Mouse (Mus musculus) olfactory bulb, adult 2 months (tissue): ENCODE measurements around the gene Jazf1. TPM values are rescaled to one million over a fixed set of nuclear protein-coding genes. Genes with fewer than 3 reads are reported as not detected.

ENCODE experiments used
- H3K27ac ChIP-seq: fragments of 200-500 bp; 2 replicates; pipeline ENCODE4 v1.5.1; 2012; ENCODE audit warnings: low read depth, low read length; ENCODE audit not compliant: insufficient read depth
- H3K4me1 ChIP-seq: fragments of 200-500 bp; 2 replicates; pipeline ENCODE4 v1.6.1; 2012; ENCODE audit warnings: low read length; ENCODE audit not compliant: control insufficient read depth, insufficient read depth
- H3K4me3 ChIP-seq: fragments of 200-500 bp; 2 replicates; pipeline ENCODE4 v1.5.1; 2012; ENCODE audit warnings: mild to moderate bottlenecking, low read depth, low read length, moderate library complexity; ENCODE audit not compliant: insufficient read depth
- CTCF ChIP-seq: fragments of 200-500 bp; IDR thresholded peaks from 2 replicates; pipeline ENCODE4 v1.5.1; 2012; ENCODE audit warnings: low read depth, mild to moderate bottlenecking, low read length, moderate library complexity; ENCODE audit not compliant: insufficient read depth
- POLR2A ChIP-seq: fragments of 200-500 bp; IDR thresholded peaks from 2 replicates; pipeline ENCODE4 v1.6.1; 2012; ENCODE audit warnings: mild to moderate bottlenecking, low read depth, low read length, moderate library complexity; ENCODE audit not compliant: insufficient read depth
- WGBS: fragments of 180-500 bp; shearing (Covaris S2); methylation state at CpG from one replicate; pipeline ENCODE4 v1.1.7; 2018; 5-methylcytosine and 5-hydroxymethylcytosine counted together
- polyA plus RNA-seq: library from polyadenylated mRNA; stranded (reverse); fragments of >200 nt; gene quantifications from 2 replicates; pipeline ENCODE4 v1.2.4, GENCODE M21; 2012; ENCODE audit warnings: low replicate concordance; ENCODE audit not compliant: missing spikeins, insufficient read depth, insufficient read length

Gene Jazf1
- polyA plus RNA-seq, 1 experiment: not detected

- 0 out of 2 replicates have a peak, but pooled peaks cover 6% of the 10 kb centered on the region for H3K4me1 ChIP-seq
- no peak overlapping the region for H3K4me3 ChIP-seq
- TF ChIP-seq CTCF (no peak), POLR2A (no peak)
- no peak overlapping the region for H3K27ac ChIP-seq
- 81% methylated on average over 3 of the region's 3 CpGs for WGBS
Measured at GRCm38 (mm10) chr6:53066978-53067377, 1.5 kb downstream of the Jazf1 start.

GRCm38 (mm10) chr6:53064070-53064469 lies 4.4 kb downstream of the Jazf1 start:
- WGBS: 98% methylated on average over 4 of the region's 4 CpGs
- TF ChIP-seq POLR2A (no peak), CTCF (no peak)
- H3K4me1 ChIP-seq: 0 out of 2 replicates have a peak, but pooled peaks cover 6% of the 10 kb centered on the region
- H3K4me3 ChIP-seq: no peak overlapping the region
- no peak overlapping the region for H3K27ac ChIP-seq

DNA sequence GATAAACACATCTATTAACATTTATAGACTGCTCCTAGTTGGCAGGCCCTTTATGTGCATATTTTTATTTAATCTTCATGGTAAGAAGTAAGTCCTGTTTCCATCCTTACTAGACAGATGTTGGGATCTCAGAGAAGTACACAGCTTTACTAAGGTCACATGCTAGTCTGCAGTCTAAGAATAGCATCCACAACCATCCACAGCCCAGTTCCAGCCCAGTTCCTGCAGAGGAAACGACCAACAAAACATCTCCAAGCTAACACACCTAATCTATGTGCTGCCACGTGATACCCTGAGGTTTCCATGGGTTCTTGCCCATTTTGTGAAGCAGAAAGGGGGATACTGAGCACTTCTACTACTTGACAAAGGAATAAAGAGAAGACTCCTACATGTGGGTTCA lies 13.5 kb downstream of the Jazf1 start:
- no peak overlapping the region for H3K27ac ChIP-seq
- TF ChIP-seq CTCF: no peak
- no peak for TF ChIP-seq POLR2A
- WGBS: 62% methylated on average over 2 of the region's 2 CpGs
- H3K4me1 ChIP-seq: no peaks in the 10 kb centered on the region
- no peak overlapping the region for H3K4me3 ChIP-seq

DNA sequence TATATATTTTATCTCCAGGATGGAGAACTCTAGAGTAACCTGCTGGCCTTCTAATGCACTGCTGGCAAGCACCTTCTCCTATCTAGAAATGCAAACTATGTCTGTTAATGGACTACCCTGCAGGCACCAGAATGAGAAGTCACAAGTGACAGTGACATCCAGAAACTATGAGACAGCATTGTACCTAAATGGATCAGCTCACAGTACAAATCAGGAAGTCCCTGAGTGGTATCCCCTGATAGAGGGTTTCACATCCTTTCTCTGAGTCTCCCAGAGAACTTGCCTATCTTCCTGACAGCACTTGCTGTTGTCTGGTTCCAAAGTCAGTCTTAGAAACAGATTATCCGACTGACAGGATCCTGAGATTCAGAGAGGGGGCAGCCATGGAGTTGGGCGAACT lies 22.9 kb downstream of the Jazf1 start:
- 96% methylated on average over 2 of the region's 2 CpGs for WGBS
- TF ChIP-seq POLR2A: no peak
- TF ChIP-seq CTCF: no peak
- no peak overlapping the region for H3K4me3 ChIP-seq
- H3K4me1 ChIP-seq: no peaks in the 10 kb centered on the region
- H3K27ac ChIP-seq: no peak overlapping the region

GRCm38 (mm10) chr6:53038176-53038575 lies 30.3 kb downstream of the Jazf1 start:
- Histone ChIP-seq H3K4me1 (no peaks in the 10 kb centered on the region), H3K4me3 (no peak overlapping the region), H3K27ac (no peak overlapping the region)
- TF ChIP-seq CTCF (no peak), POLR2A (no peak)
- 85% methylated on average over 3 of the region's 3 CpGs for WGBS

- no peak for TF ChIP-seq CTCF
- no peak for TF ChIP-seq POLR2A
- H3K4me1 ChIP-seq: no peaks in the 10 kb centered on the region
- no peak overlapping the region for H3K27ac ChIP-seq
- no peak overlapping the region for H3K4me3 ChIP-seq
- 92% methylated on average over 6 of the region's 6 CpGs for WGBS
Measured at GRCm38 (mm10) chr6:53034362-53035011, 33.9 kb downstream of the Jazf1 start.

DNA sequence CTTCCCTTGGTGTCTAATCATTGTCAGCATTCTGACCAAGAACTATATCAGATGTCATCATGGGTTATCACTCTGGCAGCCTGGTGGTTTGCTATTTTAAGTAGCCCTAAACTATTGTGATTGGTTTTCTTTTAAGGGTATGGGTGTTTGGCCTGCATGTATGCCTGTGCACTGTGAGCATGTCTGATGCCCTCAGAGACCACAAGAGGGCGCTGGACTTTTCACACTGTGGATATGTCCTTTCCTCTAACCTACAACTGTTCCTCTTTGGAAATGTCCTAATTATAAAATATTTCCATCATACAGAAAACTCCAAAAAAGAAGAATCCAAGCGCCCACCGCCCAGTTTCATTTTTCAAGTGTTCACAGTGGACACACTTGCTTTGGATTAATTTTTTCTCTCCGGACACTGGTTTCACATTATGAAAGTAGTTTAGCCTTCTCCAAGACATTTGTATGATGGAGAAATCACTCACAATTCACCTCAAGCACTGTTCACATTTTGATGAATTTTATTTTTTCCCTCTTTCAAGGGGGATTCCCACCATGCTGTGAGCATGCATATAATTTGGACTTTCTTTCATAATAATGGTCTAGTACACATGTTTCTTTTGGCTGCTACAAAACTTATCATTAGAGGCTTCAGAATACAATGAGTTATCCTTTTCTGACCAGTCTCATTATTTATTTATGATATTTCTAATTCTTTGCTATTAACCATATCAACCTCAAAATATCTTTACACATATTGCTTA lies 35.5 kb downstream of the Jazf1 start:
- no peak overlapping the region for H3K4me3 ChIP-seq
- 75% methylated on average over 4 of the region's 4 CpGs for WGBS
- H3K4me1 ChIP-seq: 0 out of 2 replicates have a peak, but pooled peaks cover 1% of the 10 kb centered on the region
- H3K27ac ChIP-seq: no peak overlapping the region
- no peak for TF ChIP-seq POLR2A
- TF ChIP-seq CTCF: no peak

DNA sequence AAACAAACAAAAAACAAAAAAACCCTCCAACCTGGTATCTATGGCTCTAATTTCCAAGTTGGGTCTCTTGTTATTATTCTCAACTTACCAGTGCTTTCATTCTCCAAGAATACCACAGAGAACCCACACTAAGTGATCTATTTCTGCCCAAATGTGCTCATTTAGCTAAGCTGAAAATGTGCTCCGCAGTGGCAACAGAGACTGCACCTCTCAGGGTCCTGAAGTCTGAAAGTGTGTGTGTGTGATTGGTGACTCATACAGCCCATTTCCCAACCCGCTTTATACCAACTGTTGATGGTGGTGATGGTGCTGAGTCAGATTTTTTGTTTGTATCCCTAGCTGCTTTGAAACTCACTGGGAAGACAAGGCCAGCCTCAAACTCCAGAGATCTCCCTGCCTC lies 46.4 kb downstream of the Jazf1 start:
- Histone ChIP-seq H3K4me3 (no peak overlapping the region), H3K27ac (no peak overlapping the region), H3K4me1 (no peaks in the 10 kb centered on the region)
- 51% methylated on average over 2 of the region's 2 CpGs for WGBS
- TF ChIP-seq POLR2A: no peak
- TF ChIP-seq CTCF: no peak

GRCm38 (mm10) chr6:53021081-53021480 lies 47.4 kb downstream of the Jazf1 start:
- no peak overlapping the region for H3K4me3 ChIP-seq
- TF ChIP-seq CTCF: no peak
- TF ChIP-seq POLR2A: no peak

More at GRCm38 (mm10) chr6:53021081-53021480, 47.4 kb downstream of the Jazf1 start:
- Histone ChIP-seq H3K27ac (no peak overlapping the region), H3K4me1 (no peaks in the 10 kb centered on the region)
- WGBS: 55% methylated on average over 2 of the region's 2 CpGs
